Mouse (Mus musculus): Measurements from ENCODE around the gene Fopnl.
A peak's percentile ranks its signal among the peaks of the same experiment; 100 is the strongest.

- TF ChIP-seq CTCF (IDR thresholded peaks at IDR 0.05 in 2 of 3, conservative IDR thresholded peaks at IDR 0.05 in 1 of 3; ENCODE audit: control insufficient read depth in 1 of 3, insufficient read depth in 1 of 3, low read depth in 2 of 3, low read length in 3 of 3, poor library complexity in 1 of 3, severe bottlenecking in 1 of 3) (no peak), EP300 (IDR thresholded peaks at IDR 0.05; ENCODE audit: low read depth in 1 of 2, low read length in 2 of 2) (peak; percentile 61 to 80), POLR2A (IDR thresholded peaks at IDR 0.05; ENCODE audit: control insufficient read depth in 1 of 2, insufficient read depth in 1 of 2, low read depth in 1 of 2, low read length in 2 of 2, poor library complexity in 1 of 2) (no peak), GATA1 (IDR thresholded peaks at IDR 0.05; ENCODE audit: low read depth, low read length) (peak; percentile 87), TAL1 (IDR thresholded peaks at IDR 0.05; ENCODE audit: low read length) (peak; percentile 89), TCF12 (IDR thresholded peaks at IDR 0.05; ENCODE audit: low read depth, low read length) (peak; percentile 85), ZKSCAN1 (IDR thresholded peaks at IDR 0.05; ENCODE audit: low read depth, low read length) (no peak), E2F4 (IDR thresholded peaks at IDR 0.05; ENCODE audit: borderline replicate concordance, low read depth, low read length) (no peak), SIN3A (IDR thresholded peaks at IDR 0.05; ENCODE audit: low read length) (peak; percentile 34; the same call in 1 of the 2 replicates), ZNF384 (IDR thresholded peaks at IDR 0.05; ENCODE audit: low read depth, low read length) (no peak), MAX (IDR thresholded peaks at IDR 0.05; ENCODE audit: low read length) (no peak), TBP (IDR thresholded peaks at IDR 0.05; ENCODE audit: low read depth, low read length) (no peak)
Measured at GRCm38 (mm10) chr16:14308245-14309073, 8.7 kb downstream of the Fopnl start.

Data from MEL (cell line).